Mouse (Mus musculus) kidney, embryonic 15.5 days (tissue): ENCODE results near the gene Fam50a. TPM values are rescaled to one million over a fixed set of nuclear protein-coding genes. Genes with fewer than 3 reads are reported as not detected.
"Not testable (repeated sequence)": the region's sequence is repeated elsewhere in the genome, so short reads cannot be mapped to it uniquely, and the experiment has no call there.

Source experiments
- ATAC-seq: fragments of 200-750 bp; cut with Nextera tagmentation; replicated peaks from 2 replicates; pipeline ENCODE4 v1.8.0; 2017; ENCODE audit warnings: moderate TSS enrichment; ENCODE audit not compliant: low FRiP score
- H3K27ac ChIP-seq: fragments of 300-500 bp; sonication (generic); 2 replicates; pipeline ENCODE4 v1.5.1; 2015; ENCODE audit warnings: mild to moderate bottlenecking, inconsistent platforms
- H3K27me3 ChIP-seq: fragments of 300-500 bp; sonication (generic); 2 replicates; pipeline ENCODE4 v1.6.1; 2015; ENCODE audit warnings: inconsistent platforms
- H3K36me3 ChIP-seq: fragments of 300-500 bp; sonication (generic); 2 replicates; pipeline ENCODE4 v1.6.1; 2015; ENCODE audit warnings: inconsistent platforms
- H3K4me1 ChIP-seq: fragments of 300-500 bp; sonication (generic); 2 replicates; pipeline ENCODE4 v1.6.1; 2015; ENCODE audit warnings: inconsistent platforms
- H3K4me2 ChIP-seq: fragments of 300-500 bp; sonication (generic); 2 replicates; pipeline ENCODE4 v1.6.1; 2015; ENCODE audit warnings: moderate library complexity, mild to moderate bottlenecking, inconsistent platforms
- H3K4me3 ChIP-seq: fragments of 300-500 bp; sonication (generic); replicated peaks from 2 replicates; pipeline ENCODE4 v1.5.1; 2015; ENCODE audit warnings: mild to moderate bottlenecking, inconsistent platforms
- H3K9ac ChIP-seq: fragments of 300-500 bp; sonication (generic); 2 replicates; pipeline ENCODE4 v1.6.1; 2015; ENCODE audit warnings: mild to moderate bottlenecking, inconsistent platforms
- H3K9me3 ChIP-seq: fragments of 300-500 bp; sonication (generic); replicated peaks from 2 replicates; pipeline ENCODE4 v1.6.1; 2016; ENCODE audit warnings: inconsistent platforms
- WGBS: fragments of 180-500 bp; shearing (Covaris S2); methylation state at CpG from one replicate; pipeline ENCODE4 v1.1.7; 2015; ENCODE audit warnings: mixed read lengths; 5-methylcytosine and 5-hydroxymethylcytosine counted together
- microRNA-seq: library from miRNA; unstranded; fragments of <30 nt; microRNA quantifications from one replicate; pipeline ENCODE4, GENCODE M21; 2016
- polyA plus RNA-seq: library from polyadenylated mRNA; unstranded; fragments of >200 nt; fragmentation: Nextera tagmentation; extraction: Ambion mirVana; gene quantifications from 2 replicates; pipeline ENCODE4 v1.2.1, GENCODE M21; 2015

Fam50a gene
- polyA plus RNA-seq, 1 experiment from 2014 or later: 67.1 TPM

DNA sequence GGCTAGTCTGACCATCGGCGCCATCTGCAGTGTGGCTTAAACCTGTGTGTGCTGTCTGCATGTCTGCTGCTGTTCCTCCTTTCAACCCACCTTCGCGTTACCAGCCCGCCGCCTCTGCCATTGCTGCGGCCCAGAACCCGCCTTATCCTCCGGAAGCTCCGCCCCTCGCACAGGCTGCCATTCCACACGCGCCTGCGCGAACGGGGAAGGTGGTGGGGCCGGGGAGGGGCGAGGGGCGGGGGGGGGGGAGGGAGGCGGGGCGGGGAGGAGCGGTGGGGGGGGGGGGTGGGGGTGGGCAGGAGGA, 40.6 kb downstream of the Fam50a start, which contains the start of gene Lage3:
Lage3 (minus strand) TSS at position 152 of the 304 bp plus-strand sequence.
- ATAC-seq: peak; percentile 85
- Histone ChIP-seq H3K4me1 (peaks cover 4% of the 10 kb centered on the region; the same call in 1 of the 2 replicates), H3K9me3 (no peaks in the 10 kb centered on the region), H3K27me3 (no peaks in the 10 kb centered on the region), H3K27ac (peak within 1 kb of the TSS; percentile 45; the same call in 1 of the 2 replicates), H3K4me2 (peak within 1 kb of the TSS; percentile 62), H3K36me3 (no peaks in the 10 kb centered on the region), H3K4me3 (peak within 1 kb of the TSS; percentile 50), H3K9ac (peak within 1 kb of the TSS; percentile 52)
- WGBS: 28% methylated on average over 8 of the region's 22 CpGs

DNA sequence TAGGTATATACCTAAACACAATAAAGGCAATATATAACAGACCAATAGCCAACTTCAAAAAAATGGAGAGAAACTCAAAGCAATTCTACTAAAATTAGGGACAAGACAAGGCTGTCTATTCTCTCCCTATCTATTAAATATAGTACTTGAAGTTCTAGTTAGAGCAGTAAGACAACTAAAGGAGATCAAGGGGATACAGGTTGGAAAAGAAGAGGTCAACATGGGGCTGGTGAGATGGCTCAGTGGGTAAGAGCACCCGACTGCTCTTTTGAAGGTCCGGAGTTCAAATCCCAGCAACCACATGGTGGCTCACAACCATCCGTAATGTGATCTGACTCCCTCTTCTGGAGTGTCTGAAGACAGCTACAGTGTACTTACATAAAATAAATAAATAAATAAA, 44.2 kb downstream of the Fam50a start:
- H3K4me3 ChIP-seq, H3K9me3 ChIP-seq, H3K4me2 ChIP-seq, H3K36me3 ChIP-seq, H3K27me3 ChIP-seq, H3K9ac ChIP-seq, H3K27ac ChIP-seq, ATAC-seq, H3K4me1 ChIP-seq: not testable (repeated sequence)
- 83% methylated on average over 3 of the region's 3 CpGs for WGBS

DNA sequence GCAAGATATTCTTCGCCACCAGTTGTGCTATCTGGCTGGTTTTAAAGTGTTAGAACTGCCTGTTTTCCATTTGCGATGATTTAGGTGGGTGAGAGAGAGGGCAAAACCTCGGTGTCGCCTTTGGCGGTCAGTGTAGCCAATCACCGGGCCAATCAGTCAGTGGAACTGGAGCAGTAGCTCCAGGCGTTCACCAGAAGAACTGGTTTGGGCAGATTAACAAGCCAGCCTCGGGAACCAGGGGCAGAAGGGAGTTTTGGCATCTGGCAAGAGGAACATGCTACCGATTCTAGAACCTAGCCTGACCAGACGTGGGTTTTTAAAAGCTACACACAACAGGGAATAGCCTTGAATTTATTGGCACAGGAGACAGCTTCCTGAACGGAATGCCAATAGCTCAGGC, 46.3 kb downstream of the Fam50a start:
- no peaks in the 10 kb centered on the region for H3K27me3 ChIP-seq
- no peaks in the 10 kb centered on the region for H3K36me3 ChIP-seq
- no peak for ATAC-seq
- no peak overlapping the region for H3K27ac ChIP-seq
- H3K9ac ChIP-seq: no peak overlapping the region
- H3K4me3 ChIP-seq: no peak overlapping the region
- no peak overlapping the region for H3K4me2 ChIP-seq
- 40% methylated on average over 11 of the region's 11 CpGs for WGBS
- no peaks in the 10 kb centered on the region for H3K4me1 ChIP-seq
- no peaks in the 10 kb centered on the region for H3K9me3 ChIP-seq

DNA sequence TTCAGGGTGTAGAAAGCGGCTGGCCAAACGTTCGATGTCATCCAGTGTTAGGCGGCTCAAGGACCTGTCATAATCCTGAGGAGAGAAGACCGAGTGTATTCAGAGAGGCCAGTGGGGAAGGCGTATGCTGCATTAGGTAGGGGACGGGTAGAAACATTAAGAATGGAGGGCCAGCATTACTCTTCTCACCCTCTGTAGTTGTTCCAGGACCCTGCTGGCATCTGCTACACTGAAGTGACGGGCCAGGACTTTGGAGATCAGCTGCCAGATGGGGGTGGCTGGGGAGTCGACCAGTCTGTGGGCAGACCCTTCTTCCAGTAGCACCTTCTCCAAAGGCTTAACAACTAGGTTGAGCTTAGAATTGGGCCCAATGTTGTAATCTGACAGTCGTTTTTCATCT, 54.7 kb downstream of the Fam50a start:
- H3K9me3 ChIP-seq: no peaks in the 10 kb centered on the region
- H3K27me3 ChIP-seq: no peaks in the 10 kb centered on the region
- peaks cover 25% of the 10 kb centered on the region for H3K36me3 ChIP-seq
- H3K27ac ChIP-seq: peak overlapping the region; percentile 85
- no peak for ATAC-seq
- peak overlapping the region; percentile 67 for H3K9ac ChIP-seq
- peaks cover 17% of the 10 kb centered on the region for H3K4me1 ChIP-seq
- 66% methylated on average over 10 of the region's 10 CpGs for WGBS
- peak overlapping the region; percentile 62 for H3K4me2 ChIP-seq
- peak overlapping the region; percentile 62 for H3K4me3 ChIP-seq

GRCm38 (mm10) chrX:74368209-74368909, 55.5 kb downstream of the Fam50a start:
- Histone ChIP-seq H3K27ac (peak overlapping the region; percentile 85), H3K27me3 (no peaks in the 10 kb centered on the region), H3K36me3 (peaks cover 25% of the 10 kb centered on the region), H3K4me1 (peaks cover 18% of the 10 kb centered on the region), H3K9ac (peak overlapping the region; percentile 67), H3K4me3 (peak overlapping the region; percentile 62), H3K4me2 (peak overlapping the region; percentile 62), H3K9me3 (no peaks in the 10 kb centered on the region)
- ATAC-seq: peak; percentile 90
- 17% methylated on average over 44 of the region's 49 CpGs for WGBS

Small RNAs within 50 kb of the gene (microRNA-seq; reads per million reads assigned to microRNA genes)
- gene Mir7091: not detected
- not detected for gene Mir7092

Other genes starting within 250 kb of the Fam50a start
- gene Opn1mw, start 185.6 kb upstream of the Fam50a start, polyA plus RNA-seq: not detected in 2 replicates
- 11.2 and 12.1 TPM in 2 replicates for gene Mecp2, start 177.7 kb upstream of the Fam50a start, polyA plus RNA-seq
- gene Tex28, start 145.2 kb upstream of the Fam50a start, polyA plus RNA-seq: not detected in 2 replicates
- 0.06 and 0.14 TPM in 2 replicates for gene Tktl1, start 135.8 kb upstream of the Fam50a start, polyA plus RNA-seq
- 243 and 308 TPM in 2 replicates for gene Flna, start 63.2 kb upstream of the Fam50a start, polyA plus RNA-seq
- gene Emd, start 58.3 kb upstream of the Fam50a start, polyA plus RNA-seq: 27.9 and 30.9 TPM in 2 replicates
- gene Rpl10, start 42.2 kb upstream of the Fam50a start, polyA plus RNA-seq: 796 and 801 TPM in 2 replicates
- gene Taz, start 31.1 kb upstream of the Fam50a start, polyA plus RNA-seq: 88.2 and 91.1 TPM in 2 replicates
- 12.8 and 13.0 TPM in 2 replicates for gene Dnase1l1, start 30.7 kb upstream of the Fam50a start, polyA plus RNA-seq
- 137 TPM in 2 replicates for gene Atp6ap1, start 15.9 kb upstream of the Fam50a start, polyA plus RNA-seq
- 191 and 221 TPM in 2 replicates for gene Gdi1, start 8.0 kb upstream of the Fam50a start, polyA plus RNA-seq
- gene Plxna3, start 16.0 kb downstream of the Fam50a start, polyA plus RNA-seq: 11.4 and 17.0 TPM in 2 replicates
- gene Lage3, start 40.6 kb downstream of the Fam50a start, polyA plus RNA-seq: 123 and 126 TPM in 2 replicates
- 68.4 and 76.0 TPM in 2 replicates for gene Ubl4a, start 60.2 kb downstream of the Fam50a start, polyA plus RNA-seq
- 19.7 and 22.1 TPM in 2 replicates for gene Slc10a3, start 60.3 kb downstream of the Fam50a start, polyA plus RNA-seq
- 38.9 and 40.2 TPM in 2 replicates for gene Fam3a, start 80.2 kb downstream of the Fam50a start, polyA plus RNA-seq
- 19.9 and 21.0 TPM in 2 replicates for gene Ikbkg, start 80.3 kb downstream of the Fam50a start, polyA plus RNA-seq
- 45.7 and 49.2 TPM in 2 replicates for gene G6pdx, start 116.2 kb downstream of the Fam50a start, polyA plus RNA-seq
- gene Gm6880, start 168.4 kb downstream of the Fam50a start, polyA plus RNA-seq: not detected in 2 replicates